Mouse (Mus musculus): ENCODE data around the gene Zcchc18. TPM values are rescaled to one million over a fixed set of nuclear protein-coding genes. Genes with fewer than 3 reads are reported as not detected.
A peak's percentile ranks its signal among the peaks of the same experiment; 100 is the strongest.

Gene Zcchc18
- total and polyA plus RNA-seq, 3 experiments = 0.04 to 0.61 TPM; not detected in 1

- Histone ChIP-seq H3K4me3 (ENCODE audit: control insufficient read depth in 1 of 2, insufficient read depth in 1 of 2, low read depth in 2 of 2, low read length in 2 of 2) (peak overlapping the region; percentile 84 to 99), H3K27ac (ENCODE audit: control insufficient read depth, low read depth, low read length) (peak overlapping the region; percentile 60), H3K9me3 (replicated peaks; ENCODE audit: insufficient read depth, low read length) (no peaks in the 10 kb centered on the region), H3K4me1 (ENCODE audit: control insufficient read depth in 1 of 2, insufficient read depth in 2 of 2, low read length in 2 of 2) (peaks cover 0 to 9% of the 10 kb centered on the region in 2 experiments; a peak in 3 of 4 replicates), H3K27me3 (ENCODE audit: control insufficient read depth in 1 of 2, insufficient read depth in 2 of 2, low read length in 2 of 2) (no peaks in the 10 kb centered on the region), H3K9ac (ENCODE audit: control insufficient read depth, low read depth, low read length, poor library complexity, severe bottlenecking) (peak overlapping the region; percentile 81), H3K79me2 (ENCODE audit: control insufficient read depth, insufficient read depth, low read length, poor library complexity) (peaks cover 26% of the 10 kb centered on the region), H3K36me3 (ENCODE audit: control insufficient read depth in 1 of 2, insufficient read depth in 2 of 2, low read length in 2 of 2) (peaks cover 0 to 14% of the 10 kb centered on the region in 2 experiments; a peak in 2 of 4 replicates)
- TF ChIP-seq ZMIZ1 (IDR thresholded peaks at IDR 0.05; ENCODE audit: low read depth, low read length) (no peak), RCOR1 (IDR thresholded peaks at IDR 0.05; ENCODE audit: low read depth, low read length) (no peak), RAD21 (IDR thresholded peaks at IDR 0.05; ENCODE audit: low read depth, low read length) (no peak), ZKSCAN1 (IDR thresholded peaks at IDR 0.05; ENCODE audit: low read depth, low read length) (no peak)
- DNase-seq (ENCODE audit: low read depth, low spot score) = no peak
These were observed 45.5 kb downstream of the Zcchc18 start for GRCm38 (mm10) chrX:137038502-137038901.

Other genes with a start within 250 kb of the Zcchc18 start
- 617 and 648 TPM in 2 replicates for gene Morf4l2, start 249.5 kb upstream of the Zcchc18 start, total RNA-seq (2012; rRNA removed)
- 100 to 1,000 TPM in 1 of 2 experiments, not detected in 1; 921 TPM for gene Morf4l2, start 249.5 kb upstream of the Zcchc18 start, polyA plus RNA-seq (2012; ENCODE audit: insufficient read depth in 1 of 2, insufficient read length in 2 of 2, low read depth in 1 of 2, low replicate concordance in 2 of 2, missing spikeins in 1 of 2)
- not detected in 2 replicates for gene Glra4, start 213.0 kb upstream of the Zcchc18 start, total RNA-seq (2012; rRNA removed)
- under 1 TPM in 1 of 2 experiments, not detected in 1; 0.13 TPM for gene Glra4, start 213.0 kb upstream of the Zcchc18 start, polyA plus RNA-seq (2012; ENCODE audit: insufficient read depth in 1 of 2, insufficient read length in 2 of 2, low read depth in 1 of 2, low replicate concordance in 2 of 2, missing spikeins in 1 of 2)
- gene Plp1, start 170.5 kb upstream of the Zcchc18 start, total RNA-seq (2012; rRNA removed) = 1.0 and 1.2 TPM in 2 replicates
- 10 to 100 TPM in 1 of 2 experiments, 1 to 10 TPM in 1; 2.5 to 30.8 TPM for gene Plp1, start 170.5 kb upstream of the Zcchc18 start, polyA plus RNA-seq (2012; ENCODE audit: insufficient read depth in 1 of 2, insufficient read length in 2 of 2, low read depth in 1 of 2, low replicate concordance in 2 of 2, missing spikeins in 1 of 2)
- not detected in 2 replicates for gene Rab9b, start 124.4 kb upstream of the Zcchc18 start, total RNA-seq (2012; rRNA removed)
- gene Rab9b, start 124.4 kb upstream of the Zcchc18 start, polyA plus RNA-seq (2012; ENCODE audit: insufficient read depth in 1 of 2, insufficient read length in 2 of 2, low read depth in 1 of 2, low replicate concordance in 2 of 2, missing spikeins in 1 of 2) = not detected
- gene H2bfm, start 65.8 kb upstream of the Zcchc18 start, total RNA-seq (2012; rRNA removed) = not detected in 2 replicates
- not detected for gene H2bfm, start 65.8 kb upstream of the Zcchc18 start, polyA plus RNA-seq (2012; ENCODE audit: insufficient read depth in 1 of 2, insufficient read length in 2 of 2, low read depth in 1 of 2, low replicate concordance in 2 of 2, missing spikeins in 1 of 2)
- gene Tmsb15b2, start 17.7 kb upstream of the Zcchc18 start, total RNA-seq (2012; rRNA removed) = not detected in 2 replicates
- not detected for gene Tmsb15b2, start 17.7 kb upstream of the Zcchc18 start, polyA plus RNA-seq (2012; ENCODE audit: insufficient read depth in 1 of 2, insufficient read length in 2 of 2, low read depth in 1 of 2, low replicate concordance in 2 of 2, missing spikeins in 1 of 2)
- gene Tmsb15l, start 16.3 kb upstream of the Zcchc18 start, total RNA-seq (2012; rRNA removed) = not detected in 2 replicates
- not detected for gene Tmsb15l, start 16.3 kb upstream of the Zcchc18 start, polyA plus RNA-seq (2012; ENCODE audit: insufficient read depth in 1 of 2, insufficient read length in 2 of 2, low read depth in 1 of 2, low replicate concordance in 2 of 2, missing spikeins in 1 of 2)
- gene Tmsb15b1, start 16.3 kb upstream of the Zcchc18 start, total RNA-seq (2012; rRNA removed) = not detected in 2 replicates
- gene Tmsb15b1, start 16.3 kb upstream of the Zcchc18 start, polyA plus RNA-seq (2012; ENCODE audit: insufficient read depth in 1 of 2, insufficient read length in 2 of 2, low read depth in 1 of 2, low replicate concordance in 2 of 2, missing spikeins in 1 of 2) = not detected
- gene Slc25a53, start 45.1 kb downstream of the Zcchc18 start, total RNA-seq (2012; rRNA removed) = 4.2 and 5.1 TPM in 2 replicates
- gene Slc25a53, start 45.1 kb downstream of the Zcchc18 start, polyA plus RNA-seq (2012; ENCODE audit: insufficient read depth in 1 of 2, insufficient read length in 2 of 2, low read depth in 1 of 2, low replicate concordance in 2 of 2, missing spikeins in 1 of 2) = 1 to 10 TPM in 1 of 2 experiments, not detected in 1; 8.6 TPM
- 8.4 and 10.4 TPM in 2 replicates for gene Fam199x, start 56.4 kb downstream of the Zcchc18 start, total RNA-seq (2012; rRNA removed)
- gene Fam199x, start 56.4 kb downstream of the Zcchc18 start, polyA plus RNA-seq (2012; ENCODE audit: insufficient read depth in 1 of 2, insufficient read length in 2 of 2, low read depth in 1 of 2, low replicate concordance in 2 of 2, missing spikeins in 1 of 2) = 1 to 10 TPM in 1 of 2 experiments, not detected in 1; 5.9 TPM
- gene Esx1, start 128.9 kb downstream of the Zcchc18 start, total RNA-seq (2012; rRNA removed) = not detected in 2 replicates
- gene Esx1, start 128.9 kb downstream of the Zcchc18 start, polyA plus RNA-seq (2012; ENCODE audit: insufficient read depth in 1 of 2, insufficient read length in 2 of 2, low read depth in 1 of 2, low replicate concordance in 2 of 2, missing spikeins in 1 of 2) = not detected

Measured in MEL (cell line).